Mouse (Mus musculus): ENCODE results near the gene Lyg1. TPM values are rescaled to one million over a fixed set of nuclear protein-coding genes. Genes with fewer than 3 reads are reported as not detected.

Lyg1 gene
- not detected for polyA plus RNA-seq (2015; fragmentation: Illumina TruSeq; extraction: RNeasy Lipid Tissue Mini Kit (QIAGEN cat#74804); ENCODE audit: insufficient read depth, low read depth, low replicate concordance)

DNA sequence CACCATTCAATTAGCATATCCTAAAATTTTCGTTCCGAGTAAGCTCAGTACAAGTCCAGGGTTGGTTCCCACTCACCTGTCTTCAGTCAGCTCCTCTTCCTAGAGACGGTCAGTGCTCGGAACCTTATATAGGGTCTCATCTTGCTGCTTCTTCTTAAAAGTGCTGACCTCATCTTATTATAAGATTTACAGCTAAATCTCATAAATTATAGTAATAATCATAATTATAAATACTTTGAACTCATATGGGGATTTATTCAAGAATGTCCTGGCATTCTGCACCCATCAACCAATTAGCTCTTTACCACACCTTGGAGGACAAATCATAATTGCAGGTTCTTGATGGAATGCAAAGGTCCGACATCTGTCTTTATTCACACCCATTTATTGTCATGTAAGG is at the start of gene Lyg1:
Lyg1 (minus strand) TSS at position 101 of the 400 bp plus-strand sequence.

DNA sequence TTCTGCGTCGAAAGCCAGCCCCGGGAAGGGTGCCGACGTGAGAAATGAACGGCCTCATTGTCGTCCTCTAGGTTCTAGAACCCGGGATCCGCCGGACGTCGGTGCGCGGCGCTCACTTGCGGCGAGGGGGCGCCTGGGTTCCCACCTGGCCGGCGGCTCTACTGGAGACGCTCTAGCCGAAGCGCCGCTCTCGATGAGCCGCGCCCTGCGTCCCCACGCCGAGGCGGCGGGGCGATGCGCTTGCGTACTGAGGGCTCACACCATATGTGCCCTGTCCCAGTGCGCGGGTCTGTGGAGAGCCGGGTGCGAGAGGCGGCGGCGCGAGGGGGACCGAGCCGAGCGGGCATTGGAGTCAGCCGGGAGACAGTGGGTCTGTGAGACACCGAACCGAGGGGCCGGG is 40.3 kb upstream of the Lyg1 start, which contains the start of the genes Txndc9 and Eif5b:
Txndc9 (minus strand) TSS at position 27 of the 400 bp plus-strand sequence.
Eif5b (plus strand) TSS at position 144 of the 400 bp plus-strand sequence.

DNA sequence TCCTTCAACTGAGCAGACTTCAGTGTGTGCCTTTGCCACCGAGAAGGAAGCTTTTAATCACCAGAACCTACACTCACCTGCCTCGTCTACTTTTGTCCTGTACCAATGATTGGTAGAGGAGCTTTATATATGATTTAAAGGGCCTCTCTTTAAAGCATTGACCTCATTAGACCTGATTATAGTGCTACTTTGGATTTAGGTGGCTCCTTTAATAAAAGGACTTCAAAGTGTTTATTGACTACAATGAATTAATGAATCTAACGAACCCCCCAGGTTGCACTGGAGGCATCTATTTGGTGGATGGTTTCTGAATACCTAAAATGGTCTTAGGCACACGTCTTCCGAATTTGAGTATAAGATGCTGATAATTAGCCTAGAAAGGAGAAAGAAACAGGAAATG is 41.2 kb downstream of the Lyg1 start, which contains the start of gene Lyg2:
Lyg2 (minus strand) TSS at position 101 of the 400 bp plus-strand sequence.

Other genes with a start within 250 kb of the Lyg1 start
- gene 2010300C02Rik, start 237.7 kb downstream of the Lyg1 start, polyA plus RNA-seq (2015; fragmentation: Illumina TruSeq; extraction: RNeasy Lipid Tissue Mini Kit (QIAGEN cat#74804); ENCODE audit: insufficient read depth, low read depth, low replicate concordance), result 17.2 TPM
- gene Tsga10, start 91.3 kb downstream of the Lyg1 start, polyA plus RNA-seq (2015; fragmentation: Illumina TruSeq; extraction: RNeasy Lipid Tissue Mini Kit (QIAGEN cat#74804); ENCODE audit: insufficient read depth, low read depth, low replicate concordance), result 1.7 TPM
- 1.9 TPM for gene Lipt1, start 86.0 kb downstream of the Lyg1 start, polyA plus RNA-seq (2015; fragmentation: Illumina TruSeq; extraction: RNeasy Lipid Tissue Mini Kit (QIAGEN cat#74804); ENCODE audit: insufficient read depth, low read depth, low replicate concordance)
- gene Mitd1, start 67.3 kb downstream of the Lyg1 start, polyA plus RNA-seq (2015; fragmentation: Illumina TruSeq; extraction: RNeasy Lipid Tissue Mini Kit (QIAGEN cat#74804); ENCODE audit: insufficient read depth, low read depth, low replicate concordance), result 7.2 TPM
- gene Mrpl30, start 67.3 kb downstream of the Lyg1 start, polyA plus RNA-seq (2015; fragmentation: Illumina TruSeq; extraction: RNeasy Lipid Tissue Mini Kit (QIAGEN cat#74804); ENCODE audit: insufficient read depth, low read depth, low replicate concordance), result 55.1 TPM
- gene Lyg2, start 41.3 kb downstream of the Lyg1 start, polyA plus RNA-seq (2015; fragmentation: Illumina TruSeq; extraction: RNeasy Lipid Tissue Mini Kit (QIAGEN cat#74804); ENCODE audit: insufficient read depth, low read depth, low replicate concordance), result not detected
- gene Txndc9, start 40.1 kb upstream of the Lyg1 start, polyA plus RNA-seq (2015; fragmentation: Illumina TruSeq; extraction: RNeasy Lipid Tissue Mini Kit (QIAGEN cat#74804); ENCODE audit: insufficient read depth, low read depth, low replicate concordance), result 11.8 TPM
- 19.4 TPM for gene Eif5b, start 40.3 kb upstream of the Lyg1 start, polyA plus RNA-seq (2015; fragmentation: Illumina TruSeq; extraction: RNeasy Lipid Tissue Mini Kit (QIAGEN cat#74804); ENCODE audit: insufficient read depth, low read depth, low replicate concordance)
- gene Rev1, start 172.0 kb upstream of the Lyg1 start, polyA plus RNA-seq (2015; fragmentation: Illumina TruSeq; extraction: RNeasy Lipid Tissue Mini Kit (QIAGEN cat#74804); ENCODE audit: insufficient read depth, low read depth, low replicate concordance), result 24.8 TPM

Data from pancreas, adult 10 weeks (tissue).